Mouse (Mus musculus) adrenal gland, postnatal 0 days (tissue): ENCODE measurements around the gene Bdh1. TPM values are rescaled to one million over a fixed set of nuclear protein-coding genes. Genes with fewer than 3 reads are reported as not detected.

Experiments
- polyA plus RNA-seq: library from polyadenylated mRNA; unstranded; fragments of >200 nt; fragmentation: Nextera tagmentation; extraction: Ambion mirVana; gene quantifications from 2 replicates; pipeline ENCODE4 v1.2.1, GENCODE M21; 2015

Gene Bdh1
- 10.2 and 20.8 TPM in 2 replicates for polyA plus RNA-seq

DNA sequence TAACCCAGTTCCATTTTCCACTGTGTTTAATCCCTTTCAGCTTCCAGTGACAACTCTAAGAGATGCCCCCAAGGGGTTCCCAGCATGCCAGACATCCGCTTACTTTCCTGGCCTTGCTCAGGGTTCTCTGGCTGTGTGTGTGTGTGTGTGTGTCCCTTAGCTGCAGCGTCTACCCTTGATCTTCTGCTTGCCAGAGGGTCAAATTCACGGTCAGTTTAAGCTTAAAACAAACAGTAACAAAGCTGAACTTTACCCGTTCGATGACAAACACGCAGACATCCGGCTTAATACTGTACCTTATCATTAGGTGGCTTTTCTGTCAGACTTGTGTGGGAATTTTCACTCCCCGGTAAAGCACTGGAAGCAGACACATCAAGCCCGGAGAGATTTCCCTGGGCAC, at the start of gene Bdh1:
TSS of gene Bdh1 (plus strand) at position 281 of the 400 bp plus-strand sequence.

Other genes with a start within 250 kb of the Bdh1 start
- gene Acap2, start 221.0 kb upstream of the Bdh1 start, polyA plus RNA-seq = 9.5 and 10.1 TPM in 2 replicates
- gene Ppp1r2, start 147.0 kb upstream of the Bdh1 start, polyA plus RNA-seq = 85.6 and 97.2 TPM in 2 replicates
- 5.9 and 9.5 TPM in 2 replicates for gene Apod, start 107.5 kb upstream of the Bdh1 start, polyA plus RNA-seq
- gene Dlg1, start 241.2 kb downstream of the Bdh1 start, polyA plus RNA-seq = 9.2 and 14.3 TPM in 2 replicates